Mouse (Mus musculus): Measurements from ENCODE around the gene Endou. TPM values are rescaled to one million over a fixed set of nuclear protein-coding genes. Genes with fewer than 3 reads are reported as not detected.

Endou gene
- polyA plus RNA-seq, 1 experiment, result not detected

GRCm38 (mm10) chr15:97748964-97749363 is 17.8 kb upstream of the Endou start:
- TF ChIP-seq CTCF (IDR thresholded peaks at IDR 0.05; ENCODE audit: insufficient read depth, low read depth, low read length) (no peak), POLR2A (IDR thresholded peaks at IDR 0.05; ENCODE audit: insufficient read depth, low read depth, low read length) (no peak)
- no peak overlapping the region for H3K4me3 ChIP-seq (ENCODE audit: insufficient read depth, low read depth, low read length)
- H3K27ac ChIP-seq (ENCODE audit: insufficient read depth, low read depth, low read length), result no peak overlapping the region
- WGBS, result 93% methylated on average over 4 of the region's 4 CpGs
- peaks cover 36% of the 10 kb centered on the region for H3K4me1 ChIP-seq (ENCODE audit: control insufficient read depth, insufficient read depth, low read length)

- Histone ChIP-seq H3K4me3 (ENCODE audit: insufficient read depth, low read depth, low read length) (no peak overlapping the region), H3K4me1 (ENCODE audit: control insufficient read depth, insufficient read depth, low read length) (peaks cover 35% of the 10 kb centered on the region), H3K27ac (ENCODE audit: insufficient read depth, low read depth, low read length) (no peak overlapping the region)
- 72% methylated on average over 10 of the region's 10 CpGs for WGBS
- TF ChIP-seq POLR2A (IDR thresholded peaks at IDR 0.05; ENCODE audit: insufficient read depth, low read depth, low read length), result no peak
- no peak for TF ChIP-seq CTCF (IDR thresholded peaks at IDR 0.05; ENCODE audit: insufficient read depth, low read depth, low read length)
These were observed 17.2 kb upstream of the Endou start for GRCm38 (mm10) chr15:97748309-97748708.

GRCm38 (mm10) chr15:97747486-97747885 is 16.3 kb upstream of the Endou start:
- no peak overlapping the region for H3K27ac ChIP-seq (ENCODE audit: insufficient read depth, low read depth, low read length)
- WGBS, result over 99% methylated on average over 4 of the region's 4 CpGs
- no peak for TF ChIP-seq POLR2A (IDR thresholded peaks at IDR 0.05; ENCODE audit: insufficient read depth, low read depth, low read length)
- no peak for TF ChIP-seq CTCF (IDR thresholded peaks at IDR 0.05; ENCODE audit: insufficient read depth, low read depth, low read length)
- no peak overlapping the region for H3K4me3 ChIP-seq (ENCODE audit: insufficient read depth, low read depth, low read length)
- peaks cover 38% of the 10 kb centered on the region for H3K4me1 ChIP-seq (ENCODE audit: control insufficient read depth, insufficient read depth, low read length)

- no peak for TF ChIP-seq CTCF (IDR thresholded peaks at IDR 0.05; ENCODE audit: insufficient read depth, low read depth, low read length)
- TF ChIP-seq POLR2A (IDR thresholded peaks at IDR 0.05; ENCODE audit: insufficient read depth, low read depth, low read length), result no peak
- no peak overlapping the region for H3K27ac ChIP-seq (ENCODE audit: insufficient read depth, low read depth, low read length)
- no peak overlapping the region for H3K4me3 ChIP-seq (ENCODE audit: insufficient read depth, low read depth, low read length)
- H3K4me1 ChIP-seq (ENCODE audit: control insufficient read depth, insufficient read depth, low read length), result peaks cover 44% of the 10 kb centered on the region
- WGBS, result 96% methylated on average over 24 of the region's 24 CpGs
These were observed 15.6 kb upstream of the Endou start for GRCm38 (mm10) chr15:97746748-97747147.

GRCm38 (mm10) chr15:97746278-97746677 is 15.1 kb upstream of the Endou start:
- WGBS, result 88% methylated on average over 10 of the region's 10 CpGs
- Histone ChIP-seq H3K27ac (ENCODE audit: insufficient read depth, low read depth, low read length) (no peak overlapping the region), H3K4me1 (ENCODE audit: control insufficient read depth, insufficient read depth, low read length) (peaks cover 49% of the 10 kb centered on the region), H3K4me3 (ENCODE audit: insufficient read depth, low read depth, low read length) (no peak overlapping the region)
- TF ChIP-seq CTCF (IDR thresholded peaks at IDR 0.05; ENCODE audit: insufficient read depth, low read depth, low read length) (no peak), POLR2A (IDR thresholded peaks at IDR 0.05; ENCODE audit: insufficient read depth, low read depth, low read length) (no peak)

GRCm38 (mm10) chr15:97745331-97745730 is 14.2 kb upstream of the Endou start:
- TF ChIP-seq POLR2A (IDR thresholded peaks at IDR 0.05; ENCODE audit: insufficient read depth, low read depth, low read length), result no peak
- TF ChIP-seq CTCF (IDR thresholded peaks at IDR 0.05; ENCODE audit: insufficient read depth, low read depth, low read length), result no peak
- peaks cover 48% of the 10 kb centered on the region for H3K4me1 ChIP-seq (ENCODE audit: control insufficient read depth, insufficient read depth, low read length)
- 39% methylated on average over 10 of the region's 10 CpGs for WGBS

GRCm38 (mm10) chr15:97744930-97745329 is 13.8 kb upstream of the Endou start:
- 41% methylated on average over 10 of the region's 10 CpGs for WGBS
- no peak for TF ChIP-seq POLR2A (IDR thresholded peaks at IDR 0.05; ENCODE audit: insufficient read depth, low read depth, low read length)
- no peak for TF ChIP-seq CTCF (IDR thresholded peaks at IDR 0.05; ENCODE audit: insufficient read depth, low read depth, low read length)
- Histone ChIP-seq H3K4me1 (ENCODE audit: control insufficient read depth, insufficient read depth, low read length) (peaks cover 44% of the 10 kb centered on the region), H3K4me3 (ENCODE audit: insufficient read depth, low read depth, low read length) (no peak overlapping the region), H3K27ac (ENCODE audit: insufficient read depth, low read depth, low read length) (peak overlapping the region; percentile 47)

More at GRCm38 (mm10) chr15:97745331-97745730, 14.2 kb upstream of the Endou start:
- H3K4me3 ChIP-seq (ENCODE audit: insufficient read depth, low read depth, low read length), result no peak overlapping the region
- H3K27ac ChIP-seq (ENCODE audit: insufficient read depth, low read depth, low read length), result peak overlapping the region; percentile 47

GRCm38 (mm10) chr15:97743961-97744525 is 12.9 kb upstream of the Endou start:
- no peak overlapping the region for H3K4me3 ChIP-seq (ENCODE audit: insufficient read depth, low read depth, low read length)
- H3K27ac ChIP-seq (ENCODE audit: insufficient read depth, low read depth, low read length), result no peak overlapping the region
- TF ChIP-seq CTCF (IDR thresholded peaks at IDR 0.05; ENCODE audit: insufficient read depth, low read depth, low read length) (no peak), POLR2A (IDR thresholded peaks at IDR 0.05; ENCODE audit: insufficient read depth, low read depth, low read length) (no peak)
- 75% methylated on average over 12 of the region's 12 CpGs for WGBS
- peaks cover 37% of the 10 kb centered on the region for H3K4me1 ChIP-seq (ENCODE audit: control insufficient read depth, insufficient read depth, low read length)

GRCm38 (mm10) chr15:97743210-97743609 is 12.1 kb upstream of the Endou start:
- H3K4me1 ChIP-seq (ENCODE audit: control insufficient read depth, insufficient read depth, low read length), result peaks cover 37% of the 10 kb centered on the region
- no peak overlapping the region for H3K27ac ChIP-seq (ENCODE audit: insufficient read depth, low read depth, low read length)
- no peak overlapping the region for H3K4me3 ChIP-seq (ENCODE audit: insufficient read depth, low read depth, low read length)
- WGBS, result 89% methylated on average over 5 of the region's 5 CpGs
- no peak for TF ChIP-seq POLR2A (IDR thresholded peaks at IDR 0.05; ENCODE audit: insufficient read depth, low read depth, low read length)
- TF ChIP-seq CTCF (IDR thresholded peaks at IDR 0.05; ENCODE audit: insufficient read depth, low read depth, low read length), result no peak
